Mouse (Mus musculus): ENCODE measurements at regions not wholly inside any gene's neighbourhood (a gene's known extent, or its start where the extent isn't known, plus 50 kb on each side); places are given as distances from the start of the nearest gene placed in this dataset.
A peak's percentile ranks its signal among the peaks of the same experiment; 100 is the strongest.

DNA sequence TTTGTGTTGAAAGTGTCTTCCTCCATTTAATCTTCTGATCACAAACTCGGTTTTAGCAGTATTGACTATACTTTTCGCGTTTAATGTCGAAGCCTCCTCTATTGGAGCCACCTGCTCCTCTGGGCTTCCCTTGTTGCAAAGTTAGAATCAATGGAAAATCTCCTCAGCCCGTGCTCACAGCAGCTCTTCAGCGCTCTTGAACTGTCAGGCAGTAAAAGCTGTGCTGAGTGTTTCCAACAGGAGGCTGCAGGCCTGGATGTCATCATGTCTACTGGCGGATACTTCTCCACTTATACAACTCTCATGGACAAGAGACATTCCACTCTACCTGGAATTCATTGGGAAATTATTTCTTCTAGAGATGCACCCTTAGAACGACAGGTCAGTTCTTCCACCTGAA is 380.4 kb upstream of the Crim1 start:
- no peak overlapping the region for H3K4me2 ChIP-seq (ENCODE audit: low read depth, low read length)
- 83% methylated on average over 8 of the region's 8 CpGs for WGBS
- H3K4me1 ChIP-seq (ENCODE audit: control insufficient read depth, insufficient read depth, low read length): no peaks in the 10 kb centered on the region
- H3K27ac ChIP-seq (ENCODE audit: low read depth, low read length): no peak overlapping the region
- ATAC-seq (ENCODE audit: low read depth): no peak
- H3K4me3 ChIP-seq (ENCODE audit: low read depth, low read length): no peak overlapping the region
- H3K9ac ChIP-seq (replicated peaks; ENCODE audit: low read depth, low read length): no peak overlapping the region
- H3K36me3 ChIP-seq (ENCODE audit: control insufficient read depth, insufficient read depth, low read length): no peaks in the 10 kb centered on the region
- H3K9me3 ChIP-seq (ENCODE audit: control insufficient read depth, low read length): no peaks in the 10 kb centered on the region
- H3K27me3 ChIP-seq (ENCODE audit: control insufficient read depth, insufficient read depth, low read length): no peaks in the 10 kb centered on the region

DNA sequence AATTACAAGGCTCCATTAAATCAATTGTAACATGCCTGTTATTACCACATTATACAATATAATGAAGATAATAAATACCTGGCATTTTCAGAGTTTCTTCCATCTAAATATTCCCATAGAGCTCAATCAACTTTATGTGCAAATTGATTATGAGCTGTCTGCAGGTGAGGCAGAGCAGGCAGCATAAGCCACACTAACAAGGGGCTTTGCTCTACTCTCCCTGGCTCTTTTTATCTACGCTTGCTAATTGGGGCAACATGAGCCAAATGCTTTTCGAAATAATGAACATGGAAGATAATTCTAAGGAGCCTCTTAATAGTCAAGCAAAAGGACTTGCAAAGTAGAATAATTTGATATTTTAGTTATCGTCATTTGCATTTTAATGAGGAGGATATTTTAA is 356.1 kb upstream of the Crim1 start:
- no peaks in the 10 kb centered on the region for H3K9me3 ChIP-seq (ENCODE audit: control insufficient read depth, low read length)
- 73% methylated on average over 3 of the region's 3 CpGs for WGBS
- no peak overlapping the region for H3K4me2 ChIP-seq (ENCODE audit: low read depth, low read length)
- H3K36me3 ChIP-seq (ENCODE audit: control insufficient read depth, insufficient read depth, low read length): no peaks in the 10 kb centered on the region
- H3K4me3 ChIP-seq (ENCODE audit: low read depth, low read length): no peak overlapping the region
- no peak overlapping the region for H3K9ac ChIP-seq (replicated peaks; ENCODE audit: low read depth, low read length)
- 0 out of 2 replicates have a peak, but pooled peaks have one; percentile 49 for ATAC-seq (ENCODE audit: low read depth)
- H3K4me1 ChIP-seq (ENCODE audit: control insufficient read depth, insufficient read depth, low read length): no peaks in the 10 kb centered on the region
- H3K27ac ChIP-seq (ENCODE audit: low read depth, low read length): no peak overlapping the region
- H3K27me3 ChIP-seq (ENCODE audit: control insufficient read depth, insufficient read depth, low read length): no peaks in the 10 kb centered on the region

DNA sequence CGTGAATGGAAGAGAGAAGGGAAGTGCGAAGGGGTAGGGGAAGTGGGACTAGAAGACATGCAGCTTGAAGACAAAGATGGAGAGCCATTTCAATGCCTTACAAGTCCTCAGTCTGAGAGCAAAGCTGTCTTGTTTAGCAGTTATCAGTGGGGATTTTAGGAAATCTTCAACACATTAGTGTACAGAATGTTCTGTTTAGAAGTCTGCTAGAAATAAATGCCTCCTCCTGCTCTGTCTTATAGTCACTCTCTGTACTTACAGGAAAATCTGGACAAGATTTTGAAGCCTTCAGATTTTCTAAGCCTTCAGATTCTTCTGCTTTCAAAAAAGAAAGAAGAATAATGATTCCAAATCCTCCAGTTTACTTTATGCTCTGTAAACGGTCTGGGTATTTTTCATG is 325.6 kb upstream of the Crim1 start:
- Histone ChIP-seq H3K36me3 (ENCODE audit: control insufficient read depth, insufficient read depth, low read length) (no peaks in the 10 kb centered on the region), H3K9me3 (ENCODE audit: control insufficient read depth, low read length) (no peaks in the 10 kb centered on the region), H3K4me2 (ENCODE audit: low read depth, low read length) (no peak overlapping the region), H3K9ac (replicated peaks; ENCODE audit: low read depth, low read length) (no peak overlapping the region), H3K4me3 (ENCODE audit: low read depth, low read length) (no peak overlapping the region), H3K4me1 (ENCODE audit: control insufficient read depth, insufficient read depth, low read length) (no peaks in the 10 kb centered on the region), H3K27me3 (ENCODE audit: control insufficient read depth, insufficient read depth, low read length) (no peaks in the 10 kb centered on the region), H3K27ac (ENCODE audit: low read depth, low read length) (no peak overlapping the region)
- 92% methylated on average over 3 of the region's 3 CpGs for WGBS
- ATAC-seq (ENCODE audit: low read depth): no peak

DNA sequence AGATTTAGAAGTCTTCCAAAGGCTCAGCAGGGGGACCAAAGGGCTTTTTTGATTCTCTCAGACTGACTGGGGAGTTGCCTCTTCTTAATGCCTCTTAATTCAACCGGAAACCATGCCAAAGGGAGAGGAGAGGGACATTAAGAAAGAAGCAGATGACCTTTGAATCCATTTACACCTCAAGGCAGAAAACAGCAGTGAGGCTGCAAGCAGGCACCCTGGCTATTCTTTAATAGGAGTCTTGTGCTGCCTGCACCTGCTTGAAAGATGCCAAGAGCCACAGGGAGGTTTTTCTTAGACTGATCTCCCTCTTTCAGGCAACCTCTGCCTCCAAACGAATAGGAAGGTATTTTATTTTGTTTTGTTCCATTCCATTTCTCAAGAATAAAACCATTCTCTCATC is 323.0 kb upstream of the Crim1 start:
- H3K9ac ChIP-seq (replicated peaks; ENCODE audit: low read depth, low read length): no peak overlapping the region
- H3K4me1 ChIP-seq (ENCODE audit: control insufficient read depth, insufficient read depth, low read length): no peaks in the 10 kb centered on the region
- no peak overlapping the region for H3K4me2 ChIP-seq (ENCODE audit: low read depth, low read length)
- 14% methylated on average over 2 of the region's 2 CpGs for WGBS
- no peaks in the 10 kb centered on the region for H3K9me3 ChIP-seq (ENCODE audit: control insufficient read depth, low read length)
- no peak for ATAC-seq (ENCODE audit: low read depth)
- no peaks in the 10 kb centered on the region for H3K27me3 ChIP-seq (ENCODE audit: control insufficient read depth, insufficient read depth, low read length)
- no peaks in the 10 kb centered on the region for H3K36me3 ChIP-seq (ENCODE audit: control insufficient read depth, insufficient read depth, low read length)
- H3K4me3 ChIP-seq (ENCODE audit: low read depth, low read length): no peak overlapping the region
- no peak overlapping the region for H3K27ac ChIP-seq (ENCODE audit: low read depth, low read length)

DNA sequence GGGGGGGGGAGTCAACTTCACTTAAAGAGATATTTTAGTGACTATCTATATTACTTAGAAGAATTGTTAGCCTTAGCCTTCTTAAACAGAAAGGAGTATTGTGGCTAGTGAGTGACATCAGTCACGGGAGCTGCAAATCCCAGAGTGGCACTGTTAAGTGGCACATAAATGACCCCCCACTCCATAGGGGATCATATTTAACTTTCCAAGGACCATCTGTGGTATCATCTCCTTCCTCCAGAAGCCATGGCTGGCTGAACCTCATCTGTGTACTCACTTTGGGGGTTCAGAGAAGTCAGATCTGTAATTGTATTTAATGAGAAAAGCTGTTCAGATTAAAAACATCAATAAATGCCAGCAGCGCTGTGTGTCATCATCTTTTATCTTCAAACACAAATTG is 314.9 kb upstream of the Crim1 start:
- WGBS: 42% methylated on average over 2 of the region's 2 CpGs

DNA sequence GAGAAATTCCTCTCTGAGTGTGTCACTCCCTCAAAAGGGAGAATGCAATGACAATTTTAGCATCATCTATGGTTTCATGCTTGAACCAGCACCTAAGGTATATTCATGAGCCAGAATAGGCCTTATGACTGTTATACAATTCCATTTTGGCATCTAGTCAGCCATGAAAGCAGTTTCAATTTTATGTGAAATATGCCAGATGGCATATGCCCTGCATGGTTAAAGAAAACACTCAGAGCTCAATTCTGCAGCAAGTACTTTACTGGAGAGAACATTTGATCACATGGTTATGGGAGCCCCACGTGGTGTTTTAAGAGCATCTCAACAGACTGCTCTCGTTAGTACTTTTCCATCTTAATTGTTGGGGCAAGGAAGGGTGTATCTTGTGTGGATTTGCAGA is 310.9 kb upstream of the Crim1 start:
- 49% methylated on average over 2 of the region's 2 CpGs for WGBS
- H3K27ac ChIP-seq (ENCODE audit: low read depth, low read length): no peak overlapping the region
- no peaks in the 10 kb centered on the region for H3K36me3 ChIP-seq (ENCODE audit: control insufficient read depth, insufficient read depth, low read length)
- no peaks in the 10 kb centered on the region for H3K4me1 ChIP-seq (ENCODE audit: control insufficient read depth, insufficient read depth, low read length)
- no peak overlapping the region for H3K4me2 ChIP-seq (ENCODE audit: low read depth, low read length)
- H3K9ac ChIP-seq (replicated peaks; ENCODE audit: low read depth, low read length): no peak overlapping the region
- peak; percentile 56 for ATAC-seq (ENCODE audit: low read depth)
- H3K27me3 ChIP-seq (ENCODE audit: control insufficient read depth, insufficient read depth, low read length): no peaks in the 10 kb centered on the region
- no peaks in the 10 kb centered on the region for H3K9me3 ChIP-seq (ENCODE audit: control insufficient read depth, low read length)
- H3K4me3 ChIP-seq (ENCODE audit: low read depth, low read length): no peak overlapping the region

More for the DNA sequence above, 314.9 kb upstream of the Crim1 start:
- no peak overlapping the region for H3K4me2 ChIP-seq (ENCODE audit: low read depth, low read length)
- H3K36me3 ChIP-seq (ENCODE audit: control insufficient read depth, insufficient read depth, low read length): no peaks in the 10 kb centered on the region
- H3K9me3 ChIP-seq (ENCODE audit: control insufficient read depth, low read length): no peaks in the 10 kb centered on the region
- no peaks in the 10 kb centered on the region for H3K27me3 ChIP-seq (ENCODE audit: control insufficient read depth, insufficient read depth, low read length)
- H3K4me3 ChIP-seq (ENCODE audit: low read depth, low read length): no peak overlapping the region
- peak; percentile 51; the same call in 1 of the 2 replicates for ATAC-seq (ENCODE audit: low read depth)
- no peaks in the 10 kb centered on the region for H3K4me1 ChIP-seq (ENCODE audit: control insufficient read depth, insufficient read depth, low read length)
- H3K9ac ChIP-seq (replicated peaks; ENCODE audit: low read depth, low read length): no peak overlapping the region
- H3K27ac ChIP-seq (ENCODE audit: low read depth, low read length): no peak overlapping the region

DNA sequence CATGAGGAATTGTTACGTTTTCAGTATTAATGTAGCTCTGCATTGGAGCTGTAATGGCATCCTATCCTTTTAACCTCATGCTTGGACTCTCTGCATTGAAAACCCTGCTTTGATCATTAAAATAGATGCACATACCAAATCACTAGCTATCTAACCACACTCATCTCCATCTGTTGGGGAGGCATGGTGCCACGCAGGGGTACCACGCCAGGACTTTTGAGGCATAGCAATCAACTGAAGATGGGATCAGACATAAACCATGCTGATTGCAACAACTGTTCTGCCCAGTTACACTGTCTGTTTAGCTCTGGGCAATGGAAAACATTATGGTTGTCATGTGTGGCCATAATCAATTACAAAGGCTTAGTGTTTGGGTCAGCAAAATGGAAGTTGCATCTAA is 295.6 kb upstream of the Crim1 start:
- no peaks in the 10 kb centered on the region for H3K9me3 ChIP-seq (ENCODE audit: control insufficient read depth, low read length)
- WGBS: 73% methylated on average over 3 of the region's 3 CpGs
- H3K4me1 ChIP-seq (ENCODE audit: control insufficient read depth, insufficient read depth, low read length): no peaks in the 10 kb centered on the region
- no peak overlapping the region for H3K9ac ChIP-seq (replicated peaks; ENCODE audit: low read depth, low read length)
- ATAC-seq (ENCODE audit: low read depth): no peak
- H3K27ac ChIP-seq (ENCODE audit: low read depth, low read length): no peak overlapping the region
- H3K4me2 ChIP-seq (ENCODE audit: low read depth, low read length): no peak overlapping the region
- no peak overlapping the region for H3K4me3 ChIP-seq (ENCODE audit: low read depth, low read length)
- H3K36me3 ChIP-seq (ENCODE audit: control insufficient read depth, insufficient read depth, low read length): no peaks in the 10 kb centered on the region
- H3K27me3 ChIP-seq (ENCODE audit: control insufficient read depth, insufficient read depth, low read length): no peaks in the 10 kb centered on the region

DNA sequence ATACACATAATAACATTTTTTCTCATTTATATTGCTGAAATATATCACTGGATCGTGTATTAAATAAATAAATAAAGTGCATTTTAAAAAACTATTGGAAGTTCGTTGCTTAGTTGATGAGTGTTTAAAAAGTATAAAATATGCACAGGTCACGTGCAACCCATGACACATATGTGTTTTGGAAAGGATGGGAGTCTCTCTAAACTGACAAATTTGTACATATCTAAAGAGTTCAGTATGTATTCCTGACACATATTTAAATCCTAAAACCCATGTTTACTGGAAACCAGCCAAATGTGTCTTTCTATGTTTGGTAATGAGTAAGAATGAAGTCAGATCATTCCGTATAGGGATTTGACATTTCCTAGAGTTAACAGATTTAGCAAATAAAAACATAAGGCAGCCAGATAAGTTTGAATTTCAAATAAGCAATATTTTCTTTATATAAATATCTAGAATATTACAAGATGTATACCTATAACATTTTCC is 286.0 kb upstream of the Crim1 start:
- H3K9ac ChIP-seq (replicated peaks; ENCODE audit: low read depth, low read length): no peak overlapping the region
- no peaks in the 10 kb centered on the region for H3K9me3 ChIP-seq (ENCODE audit: control insufficient read depth, low read length)
- no peak overlapping the region for H3K4me2 ChIP-seq (ENCODE audit: low read depth, low read length)
- no peak overlapping the region for H3K27ac ChIP-seq (ENCODE audit: low read depth, low read length)
- 89% methylated on average over 4 of the region's 4 CpGs for WGBS
- no peaks in the 10 kb centered on the region for H3K36me3 ChIP-seq (ENCODE audit: control insufficient read depth, insufficient read depth, low read length)
- no peak overlapping the region for H3K4me3 ChIP-seq (ENCODE audit: low read depth, low read length)
- no peak for ATAC-seq (ENCODE audit: low read depth)
- no peaks in the 10 kb centered on the region for H3K4me1 ChIP-seq (ENCODE audit: control insufficient read depth, insufficient read depth, low read length)
- no peaks in the 10 kb centered on the region for H3K27me3 ChIP-seq (ENCODE audit: control insufficient read depth, insufficient read depth, low read length)

DNA sequence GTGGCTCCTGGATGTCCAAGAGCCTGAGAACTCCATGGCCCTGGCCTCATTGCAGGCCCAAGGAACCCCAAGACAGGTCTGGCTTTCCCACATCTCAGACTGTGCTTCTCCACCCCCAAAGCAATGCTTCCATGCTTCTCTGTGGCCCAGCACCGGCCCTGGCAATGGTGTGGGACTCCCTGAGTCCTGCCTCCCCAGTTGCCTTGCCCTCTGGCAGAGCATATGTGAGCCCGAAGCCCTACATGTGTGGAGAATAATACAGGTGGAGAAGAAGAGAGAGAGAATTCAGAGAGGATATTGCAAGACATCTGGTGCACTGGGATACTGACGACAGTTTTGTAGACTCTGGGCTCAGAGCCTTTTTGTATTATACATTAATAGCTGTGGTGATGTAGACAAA is 269.8 kb upstream of the Crim1 start:
- Histone ChIP-seq H3K9me3 (ENCODE audit: control insufficient read depth, low read length) (no peaks in the 10 kb centered on the region), H3K9ac (replicated peaks; ENCODE audit: low read depth, low read length) (no peak overlapping the region), H3K4me1 (ENCODE audit: control insufficient read depth, insufficient read depth, low read length) (no peaks in the 10 kb centered on the region), H3K27ac (ENCODE audit: low read depth, low read length) (no peak overlapping the region), H3K4me2 (ENCODE audit: low read depth, low read length) (no peak overlapping the region), H3K27me3 (ENCODE audit: control insufficient read depth, insufficient read depth, low read length) (no peaks in the 10 kb centered on the region), H3K4me3 (ENCODE audit: low read depth, low read length) (no peak overlapping the region), H3K36me3 (ENCODE audit: control insufficient read depth, insufficient read depth, low read length) (no peaks in the 10 kb centered on the region)
- 64% methylated on average over 3 of the region's 3 CpGs for WGBS
- ATAC-seq (ENCODE audit: low read depth): no peak

All from neural tube, embryonic 14.5 days (tissue).